Mouse (Mus musculus) erythroblast, embryonic 14.5 days (primary cell): Measurements from ENCODE around the gene Cnp.

Source experiments
- GATA1 ChIP-seq: IDR thresholded peaks from 2 replicates; pipeline ENCODE4 v1.6.1; 2012; ENCODE audit warnings: low read length, inconsistent platforms, mixed read lengths
- TAL1 ChIP-seq: IDR thresholded peaks from 3 replicates; pipeline ENCODE4 v1.6.1; 2012; ENCODE audit warnings: low read length, inconsistent platforms, mixed read lengths

DNA sequence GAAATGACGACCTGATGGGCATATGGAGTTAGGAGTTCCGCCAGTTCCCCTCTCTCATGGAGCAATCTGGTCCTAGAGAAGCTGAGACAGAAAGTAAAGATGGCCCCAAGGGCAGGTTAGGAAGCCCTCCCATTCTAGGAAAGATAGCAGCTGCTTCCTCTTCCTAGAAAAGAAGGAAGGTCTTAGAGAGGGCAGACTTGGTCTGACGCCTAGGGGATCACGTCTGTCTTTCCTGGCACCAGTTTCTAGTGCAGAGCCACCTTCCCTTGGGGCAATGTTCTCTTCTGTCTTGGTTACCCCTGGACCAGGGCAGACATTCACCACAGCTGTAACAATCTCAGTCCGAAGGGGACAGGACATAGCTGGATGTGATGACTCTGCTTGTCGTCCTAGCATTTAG lies 26.6 kb upstream of the Cnp start:
- TF ChIP-seq GATA1, result no peak
- no peak for TF ChIP-seq TAL1
